Mouse (Mus musculus) monocyte, adult 2 months (primary cell): ENCODE measurements around the gene Ube2v1.

Experiments
- DNase-seq, 2 experiments: peaks; one replicate each; pipeline ENCODE4 v3.0.0; 2022; ENCODE audit warnings: low spot score in 2 of 2, low read depth in 1 of 2

Ube2v1 gene

DNA sequence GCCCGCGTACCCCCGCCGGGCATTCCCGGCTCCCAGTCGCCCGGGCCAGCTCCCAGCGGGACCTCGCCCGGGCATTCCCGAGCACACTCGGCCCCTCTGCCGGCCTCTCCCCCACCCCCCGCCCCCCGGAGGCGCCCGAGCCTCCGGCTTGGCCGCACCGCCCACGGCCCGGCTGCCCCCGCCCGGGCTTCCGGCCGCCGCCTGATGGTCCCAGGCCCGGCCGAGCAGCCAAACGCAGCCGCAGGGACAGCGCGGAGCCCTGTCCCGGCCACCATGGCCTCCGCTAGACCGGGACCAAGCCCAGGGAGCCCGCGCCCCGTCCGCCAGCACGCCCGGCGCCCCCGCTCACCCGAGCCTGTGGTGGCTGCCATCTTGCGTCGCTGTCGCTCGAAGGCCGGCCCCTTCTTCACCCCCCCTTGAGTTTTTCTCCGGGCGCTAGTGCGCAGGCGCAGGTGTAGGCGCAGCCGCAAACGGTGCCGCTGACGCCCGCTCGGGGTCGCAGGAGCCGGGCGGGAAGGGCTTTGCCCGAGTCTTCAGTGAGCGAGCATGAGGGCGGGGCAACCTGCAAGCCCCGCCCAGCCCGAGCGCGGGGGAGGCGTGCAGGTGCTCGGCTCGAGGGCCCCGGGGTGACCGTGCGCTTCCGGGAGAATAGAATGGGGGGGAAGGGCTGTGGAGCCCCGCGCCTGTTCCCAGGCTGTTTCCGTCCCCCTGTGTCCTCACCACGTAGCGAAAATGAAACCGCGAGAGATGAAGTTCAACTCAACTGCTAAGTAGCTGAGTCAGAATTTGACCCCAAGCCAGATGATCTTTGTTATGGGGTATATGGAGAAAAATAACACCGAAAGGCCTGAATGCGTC is at the start of gene Ube2v1:
Gene Ube2v1, minus strand, starts transcription at position 505 of the 858 bp plus-strand sequence.
- peak; percentile 92 to 97 for DNase-seq

DNA sequence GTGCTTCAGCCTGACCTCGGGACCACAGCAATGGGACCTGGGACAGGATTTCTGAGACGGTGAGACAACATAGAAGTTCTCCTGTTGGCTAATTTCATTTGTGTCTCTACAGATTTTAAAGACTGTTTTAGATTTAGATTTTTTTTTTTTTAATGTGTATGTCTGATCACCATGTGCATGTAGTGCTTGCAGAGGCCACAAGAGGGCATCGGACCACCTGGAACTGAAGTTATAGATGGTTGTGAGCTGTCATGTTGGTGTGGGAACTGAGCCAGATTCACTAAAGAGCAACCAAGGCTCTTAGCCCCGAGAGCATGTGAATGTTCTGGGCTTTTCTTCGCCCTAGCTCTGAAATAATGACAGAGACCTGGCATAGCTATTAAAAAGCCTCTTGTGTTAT is 48.8 kb upstream of the Ube2v1 start:
- DNase-seq = peak in 1 of 2 experiments; percentile 63

DNA sequence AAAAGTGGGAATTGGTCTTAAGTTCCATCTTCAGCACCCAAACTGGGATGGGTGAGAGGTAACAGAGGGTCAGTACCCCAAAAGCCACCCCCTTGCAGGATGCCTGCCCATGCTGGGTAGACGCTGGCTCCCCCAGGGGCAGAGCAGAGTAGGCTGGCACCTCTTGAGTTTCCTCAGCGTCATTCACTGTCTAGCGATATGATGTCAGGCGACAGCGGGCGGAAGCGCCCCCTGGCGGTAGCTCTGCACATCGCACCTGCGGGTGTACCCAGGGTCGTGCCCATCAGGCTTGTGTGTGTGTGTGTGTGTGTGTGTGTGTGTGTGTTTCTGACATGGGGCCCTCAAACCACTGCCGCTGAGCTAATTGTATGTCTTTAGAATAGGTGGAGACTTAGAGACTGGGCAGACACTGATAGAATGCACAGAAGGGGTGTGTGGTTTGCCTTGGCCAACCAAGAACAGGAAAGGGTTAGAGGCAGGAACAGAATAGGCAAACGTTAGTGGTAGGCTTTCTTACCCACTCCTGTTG is 48.1 kb upstream of the Ube2v1 start:
- peak in 1 of 2 experiments; percentile 78 for DNase-seq

DNA sequence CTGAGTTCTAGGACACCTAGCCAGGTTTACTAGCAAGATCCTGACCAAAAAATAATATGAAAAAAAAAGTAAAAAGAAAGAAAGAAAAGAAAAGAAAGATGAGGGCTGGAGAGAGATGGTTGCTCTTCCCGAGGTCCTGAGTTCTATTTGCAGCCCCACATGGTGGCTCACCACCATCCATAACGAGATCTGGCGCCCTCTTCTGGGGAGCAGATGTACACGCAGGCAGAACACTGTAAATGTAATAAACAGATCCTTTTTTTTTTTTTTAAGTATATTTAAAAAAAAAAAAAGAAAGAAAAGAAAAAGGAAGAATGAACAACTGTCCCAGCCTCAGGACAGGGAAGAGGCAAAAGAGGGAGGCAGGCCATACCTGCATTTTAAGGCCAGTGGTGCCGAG is 46.7 kb upstream of the Ube2v1 start:
- DNase-seq = no peak

DNA sequence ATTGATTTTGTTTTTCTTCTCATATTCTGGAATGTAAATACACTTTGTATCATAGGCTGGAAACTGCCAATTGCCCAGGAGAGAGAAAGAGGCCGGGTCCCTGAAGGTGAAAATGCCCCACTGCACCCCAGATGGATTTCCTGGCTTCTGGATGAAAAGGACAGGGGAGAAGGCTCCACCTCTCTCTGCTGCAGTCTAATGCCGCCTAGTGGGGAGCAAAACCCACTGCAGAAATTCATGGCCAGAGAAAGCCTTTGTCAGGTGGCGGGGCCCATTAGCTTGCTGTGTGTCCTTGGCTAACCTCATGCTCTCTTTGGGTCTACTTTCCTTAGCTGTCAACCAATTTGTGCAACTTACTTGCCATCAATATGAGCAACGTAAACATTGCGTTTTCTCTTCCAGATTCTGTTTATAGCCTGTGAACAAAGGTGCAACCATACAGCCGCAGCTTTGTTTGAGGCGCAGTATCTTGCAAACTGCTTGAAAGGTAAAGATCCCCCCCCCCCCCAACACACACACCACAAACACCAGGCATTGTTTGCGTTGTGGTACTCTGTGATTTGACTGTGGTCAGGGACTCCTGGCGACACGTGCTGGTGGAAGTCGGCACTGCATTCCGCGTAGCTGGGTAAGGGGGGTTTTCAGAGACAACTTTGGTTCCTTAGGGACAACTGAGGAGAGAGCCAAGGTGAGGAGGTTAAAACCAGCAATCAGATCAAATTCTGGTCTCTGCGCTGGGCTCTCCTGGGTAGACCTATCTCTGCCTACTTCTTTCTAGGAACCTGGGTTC is 43.4 kb upstream of the Ube2v1 start:
- DNase-seq = no peak

DNA sequence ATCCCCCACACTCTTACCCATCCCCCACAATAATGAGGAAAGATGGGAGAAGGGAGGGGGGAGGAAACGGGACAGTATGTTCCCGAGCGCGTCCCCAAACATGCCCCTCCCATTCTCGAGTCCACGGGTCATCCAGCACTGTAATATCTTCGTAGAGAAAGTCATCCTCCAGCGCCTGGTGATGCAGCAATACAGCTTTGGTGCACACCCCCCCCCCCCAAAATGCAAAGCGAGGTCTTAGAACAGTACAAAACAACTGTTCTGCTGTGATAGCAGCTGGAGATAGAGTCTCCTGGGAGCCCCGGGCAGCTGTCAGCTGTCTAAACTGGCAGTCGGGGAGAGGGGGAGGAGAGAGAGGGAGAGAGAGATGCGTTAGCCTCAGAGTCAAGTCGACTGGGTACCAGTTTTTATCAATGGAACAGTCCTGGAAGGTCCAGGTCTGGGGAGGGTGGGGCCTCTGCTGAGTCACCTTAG is 40.4 kb upstream of the Ube2v1 start:
- no peak for DNase-seq

DNA sequence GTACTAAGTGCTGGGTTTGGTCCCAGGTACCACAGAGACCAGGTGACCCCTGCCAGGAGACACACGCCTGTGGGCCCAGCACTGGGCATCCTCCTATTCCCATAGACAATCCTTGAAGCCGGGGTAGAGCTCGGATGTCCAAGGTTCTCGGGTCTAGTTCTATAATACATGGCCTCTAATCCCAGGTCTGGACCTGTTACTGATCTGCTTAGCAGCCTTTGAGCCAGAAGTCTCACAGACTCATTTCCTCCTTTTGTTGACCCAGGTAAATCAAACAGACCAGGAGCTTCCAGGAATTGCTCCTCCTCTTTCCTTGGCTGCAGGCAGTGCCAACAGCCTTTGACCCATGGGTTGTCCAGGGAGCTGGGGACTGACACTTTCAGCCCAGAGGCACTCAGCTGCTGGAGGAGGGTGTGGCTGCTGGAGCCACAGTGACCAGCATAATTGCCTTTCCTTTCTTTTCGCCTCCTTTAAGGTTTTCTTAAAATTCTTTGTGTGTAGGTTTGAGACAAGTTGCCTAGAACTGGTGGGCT is 39.3 kb upstream of the Ube2v1 start:
- no peak for DNase-seq

DNA sequence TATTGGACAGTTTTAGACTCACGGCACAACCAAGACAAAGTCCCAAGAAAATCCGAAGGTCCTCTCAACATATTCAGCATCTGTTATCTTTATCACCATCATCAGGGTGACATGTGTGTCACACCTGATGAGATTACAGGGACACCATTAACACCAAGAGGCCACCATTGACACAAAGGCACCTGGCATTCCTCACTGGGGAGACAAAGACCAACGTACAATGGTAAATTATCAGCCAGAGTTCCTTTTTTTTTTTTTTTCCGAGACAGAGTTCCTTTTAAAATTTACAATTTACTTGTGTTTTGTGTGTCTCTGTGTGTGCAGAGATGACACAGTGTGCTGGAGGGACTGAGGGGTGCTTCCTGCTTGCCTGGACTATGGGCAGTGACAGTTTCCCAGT is 37.5 kb upstream of the Ube2v1 start:
- DNase-seq = no peak

DNA sequence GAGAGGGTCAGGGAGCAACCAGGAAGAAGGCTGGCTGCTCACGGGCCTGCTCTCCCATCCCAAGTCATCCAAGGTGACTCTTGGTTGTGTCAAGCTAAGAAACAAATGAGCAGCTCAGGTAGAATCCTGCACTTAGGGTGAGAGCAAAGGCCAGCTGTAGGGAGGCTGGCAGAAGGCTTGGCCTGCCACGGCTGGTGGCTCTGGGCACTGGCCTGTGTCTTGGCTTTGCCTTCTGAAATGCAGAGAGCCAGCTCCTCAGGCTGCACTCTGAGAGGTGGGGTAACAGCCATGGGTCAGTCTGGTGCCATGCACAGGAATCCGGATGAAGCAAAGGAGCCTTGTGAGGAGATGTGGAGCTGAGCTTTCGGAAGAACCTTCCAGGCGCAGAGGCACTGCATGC is 36.5 kb upstream of the Ube2v1 start:
- DNase-seq = no peak

DNA sequence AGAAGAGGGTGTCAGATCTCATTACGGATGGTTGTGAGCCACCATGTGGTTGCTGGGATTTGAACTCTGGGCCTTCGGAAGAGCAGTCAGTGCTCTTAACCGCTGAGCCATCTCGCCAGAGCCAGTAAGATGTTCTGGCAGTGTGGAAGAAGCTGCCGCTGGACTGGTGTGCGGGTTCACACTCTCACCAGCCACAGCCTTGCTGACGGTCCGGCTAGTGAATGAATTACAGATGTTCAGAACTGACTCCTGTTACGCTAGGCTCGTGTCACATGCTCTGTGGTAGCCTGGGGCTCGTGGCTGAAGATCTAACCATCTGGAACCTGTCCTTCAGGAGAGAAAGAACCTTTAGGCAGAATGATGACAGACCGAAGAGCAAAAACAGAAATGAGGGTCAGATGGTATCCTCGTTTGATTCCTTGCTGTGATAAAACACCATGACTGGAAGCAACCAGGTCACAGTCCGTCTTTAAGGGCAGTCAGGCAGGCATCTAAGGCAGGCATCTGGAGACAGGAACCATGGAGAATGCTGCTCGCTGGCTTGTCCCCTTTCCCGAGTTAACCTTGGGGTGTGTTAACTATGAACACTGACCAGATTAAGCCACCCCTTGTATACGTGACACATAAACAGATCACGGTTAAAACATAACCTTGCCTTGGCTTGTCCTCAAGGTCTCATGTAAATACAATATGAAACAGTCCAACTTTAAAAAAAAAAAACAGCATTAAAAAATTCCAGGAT is 34.2 kb upstream of the Ube2v1 start:
- DNase-seq = no peak

DNA sequence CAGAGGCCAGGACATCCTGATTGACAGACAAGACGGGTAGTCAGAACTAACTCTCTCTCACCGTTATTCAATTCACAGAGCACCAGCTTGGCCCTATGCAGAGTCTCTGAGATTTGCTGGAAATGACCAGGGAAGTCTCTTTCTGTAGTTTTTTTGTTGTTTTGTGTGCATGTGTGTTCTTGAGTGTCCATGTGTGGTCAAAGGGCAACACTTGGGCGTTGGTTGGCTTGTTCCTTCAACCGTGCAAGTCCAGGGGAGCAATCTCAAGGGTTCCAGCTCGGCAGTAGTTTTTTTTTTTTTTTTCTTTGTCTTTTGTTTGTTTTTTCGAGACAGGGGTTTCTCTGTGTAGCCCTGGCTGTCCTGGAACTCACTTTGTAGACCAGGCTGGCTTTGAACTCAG is 30.8 kb upstream of the Ube2v1 start:
- no peak for DNase-seq

DNA sequence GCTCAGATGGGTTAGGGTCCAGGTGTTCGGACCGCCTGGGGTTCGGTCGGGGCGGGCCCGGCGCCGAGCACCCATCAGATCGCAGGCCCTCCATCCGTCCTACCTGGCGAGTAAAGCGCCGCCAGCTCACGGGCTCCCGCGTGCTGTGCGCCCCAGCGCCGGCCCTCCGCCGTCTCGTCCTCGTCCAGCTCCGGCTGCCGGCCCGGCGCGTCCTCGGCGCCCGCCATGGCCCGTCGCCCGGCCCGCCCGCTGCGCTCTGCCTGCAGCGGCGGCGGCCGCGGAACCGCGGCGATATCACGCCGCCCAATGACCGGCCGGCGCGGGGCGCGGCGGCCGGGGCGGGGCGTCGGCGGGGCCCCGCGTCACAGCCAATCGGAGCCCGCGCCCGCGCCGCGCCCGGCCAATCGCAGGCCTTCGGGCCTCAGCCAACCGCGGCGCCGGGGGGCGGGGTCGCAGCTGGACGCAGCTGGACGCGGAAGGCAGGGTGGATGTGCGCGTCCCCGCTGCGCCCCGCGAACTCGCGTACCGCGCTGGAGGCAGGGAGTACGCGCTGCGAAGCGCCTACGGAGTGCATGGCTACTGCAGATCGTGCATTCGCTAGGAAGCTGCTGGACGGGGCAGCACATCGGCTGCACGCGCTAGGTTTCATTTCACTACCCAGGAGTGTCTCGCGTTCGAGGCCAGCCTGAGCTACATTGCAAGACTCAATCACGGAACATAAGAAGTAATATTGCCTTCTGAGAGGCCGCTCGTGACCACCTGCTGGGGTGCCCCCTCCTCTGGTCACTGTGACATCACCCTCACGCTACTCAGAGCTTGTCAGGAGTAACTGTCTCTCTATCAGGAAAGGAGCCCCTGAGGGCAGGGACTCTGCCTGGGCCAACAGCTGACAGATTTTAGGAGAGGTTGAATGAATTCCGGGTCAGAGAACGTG is 29.6 kb upstream of the Ube2v1 start, which contains the start of gene Gm20431:
Gene Gm20431, minus strand, starts transcription at position 227 of the 934 bp plus-strand sequence.
- peak; percentile 71 to 86 for DNase-seq

DNA sequence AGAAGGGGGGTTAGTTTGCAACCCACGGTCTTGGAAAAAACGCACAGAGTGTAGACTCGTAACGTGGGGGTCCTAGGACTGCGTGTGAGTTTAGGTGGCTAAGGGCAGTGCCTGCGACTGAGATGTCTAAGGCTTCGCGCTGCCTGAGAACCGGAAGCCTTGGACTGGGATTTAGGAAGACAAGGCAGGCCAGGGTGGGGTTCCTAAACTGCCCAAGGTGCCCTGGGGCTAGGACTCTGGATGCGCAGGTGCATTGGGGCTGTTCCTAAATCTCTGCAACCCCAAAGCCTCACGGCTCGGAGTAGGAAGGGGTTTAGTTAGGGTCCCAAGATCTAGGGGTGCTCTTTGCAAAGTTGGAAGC is 28.7 kb upstream of the Ube2v1 start:
- no peak for DNase-seq

DNA sequence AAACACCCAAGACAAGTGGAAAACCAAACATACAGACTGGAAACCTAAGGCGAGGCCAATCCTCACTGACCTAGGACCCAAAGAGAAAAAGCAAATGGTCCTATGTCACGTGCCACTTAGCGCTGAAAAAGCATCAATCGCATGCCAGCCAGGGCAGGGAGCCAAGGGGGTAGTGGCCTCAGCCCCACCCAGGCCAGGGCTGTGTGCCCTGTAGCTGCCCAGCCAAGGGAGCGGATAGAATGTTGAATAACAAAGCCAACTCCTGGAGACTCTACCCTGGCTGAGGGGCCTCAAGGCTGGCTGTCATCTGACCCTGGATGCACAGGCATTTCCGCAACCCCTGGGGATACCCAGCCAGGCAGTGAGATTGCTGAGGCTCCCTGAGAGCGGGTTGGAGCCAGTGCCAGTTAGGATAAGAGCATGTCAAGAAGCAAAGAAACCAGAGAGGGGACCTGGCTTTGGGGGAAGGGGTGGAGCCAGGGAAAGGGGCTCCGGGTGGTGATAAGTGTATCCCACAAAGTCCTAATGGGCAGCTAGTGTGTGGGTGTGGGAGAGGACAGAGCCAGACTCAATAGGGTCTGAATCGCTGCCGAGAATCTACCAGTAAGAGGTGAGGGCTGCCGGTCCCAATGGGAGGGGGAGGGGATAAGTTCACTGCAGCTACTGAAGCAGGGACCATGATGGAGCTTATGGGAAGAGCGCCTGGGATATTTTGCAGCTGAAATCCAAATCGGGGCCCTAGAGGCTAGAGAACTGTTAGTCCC is 28.1 kb upstream of the Ube2v1 start:
- DNase-seq = no peak

DNA sequence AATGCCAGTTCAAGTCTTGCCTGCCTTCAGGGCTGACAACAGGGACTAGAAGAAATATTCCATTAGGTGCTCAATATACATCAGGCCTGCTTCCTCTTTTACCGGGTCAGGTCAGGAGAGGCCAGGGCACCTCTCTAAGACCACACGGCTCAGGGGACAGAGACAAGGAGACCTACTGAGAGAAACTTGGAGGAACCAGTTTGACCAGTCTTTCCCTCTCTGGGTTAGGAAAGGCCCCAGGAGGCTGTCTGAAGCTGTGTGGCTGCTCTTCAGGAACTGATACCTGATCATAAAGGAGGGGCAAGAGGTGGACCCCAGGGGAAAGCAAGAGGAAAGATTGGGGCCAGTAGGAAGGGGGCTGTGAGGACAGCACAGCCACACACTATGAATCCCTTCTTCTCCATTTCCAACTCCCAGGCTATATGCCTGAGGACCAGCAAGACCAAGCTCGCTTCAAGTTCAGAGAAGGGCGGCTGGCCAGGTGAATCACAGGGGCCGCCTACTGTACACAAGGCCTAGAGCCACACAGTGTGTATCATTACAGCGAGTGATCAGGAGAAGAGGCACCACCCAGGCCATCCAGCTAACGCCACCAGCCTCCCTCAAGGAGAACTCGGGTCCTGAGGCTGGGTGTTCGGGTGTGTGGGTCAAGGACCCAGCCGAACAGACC is 27.4 kb upstream of the Ube2v1 start:
- no peak for DNase-seq

DNA sequence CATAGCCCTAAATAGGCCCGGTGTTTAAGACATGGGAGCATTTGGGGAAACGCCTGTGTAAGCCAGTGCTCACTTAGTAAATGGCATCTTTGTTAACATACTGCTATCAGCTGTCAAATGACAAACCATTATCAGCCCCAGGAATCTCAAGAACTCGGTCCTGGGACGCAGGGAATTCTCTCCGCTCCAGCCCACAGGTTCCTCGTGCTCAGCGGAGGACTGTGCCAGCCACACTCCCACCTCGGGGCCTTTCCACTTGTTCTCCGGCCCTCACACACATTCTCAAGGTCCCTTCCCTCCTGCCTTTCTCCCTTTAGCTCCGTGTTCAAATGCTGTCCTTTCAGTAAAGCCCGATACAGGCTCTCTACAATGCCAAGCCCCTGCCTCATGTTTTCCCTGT is 26.8 kb upstream of the Ube2v1 start:
- no peak for DNase-seq

DNA sequence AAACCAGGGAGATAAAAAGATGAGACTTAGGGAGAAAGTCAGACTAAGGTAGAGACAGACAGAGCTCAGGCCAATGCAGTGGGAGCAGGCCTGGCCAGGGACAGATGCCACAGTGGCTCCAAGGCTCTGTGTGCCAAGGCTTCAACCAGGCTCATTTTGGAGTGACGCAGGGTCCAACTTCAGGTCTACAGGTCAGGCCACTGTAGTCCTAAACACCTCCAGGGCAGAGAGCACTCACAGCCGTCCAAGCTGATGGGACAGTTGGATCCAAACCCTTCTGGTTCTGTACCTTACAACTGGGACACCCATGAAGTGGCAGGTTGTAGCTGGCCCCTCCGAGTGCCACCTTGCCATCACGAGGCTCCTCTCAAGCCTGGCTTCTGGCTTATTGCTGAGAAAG is 26.1 kb upstream of the Ube2v1 start:
- no peak for DNase-seq

DNA sequence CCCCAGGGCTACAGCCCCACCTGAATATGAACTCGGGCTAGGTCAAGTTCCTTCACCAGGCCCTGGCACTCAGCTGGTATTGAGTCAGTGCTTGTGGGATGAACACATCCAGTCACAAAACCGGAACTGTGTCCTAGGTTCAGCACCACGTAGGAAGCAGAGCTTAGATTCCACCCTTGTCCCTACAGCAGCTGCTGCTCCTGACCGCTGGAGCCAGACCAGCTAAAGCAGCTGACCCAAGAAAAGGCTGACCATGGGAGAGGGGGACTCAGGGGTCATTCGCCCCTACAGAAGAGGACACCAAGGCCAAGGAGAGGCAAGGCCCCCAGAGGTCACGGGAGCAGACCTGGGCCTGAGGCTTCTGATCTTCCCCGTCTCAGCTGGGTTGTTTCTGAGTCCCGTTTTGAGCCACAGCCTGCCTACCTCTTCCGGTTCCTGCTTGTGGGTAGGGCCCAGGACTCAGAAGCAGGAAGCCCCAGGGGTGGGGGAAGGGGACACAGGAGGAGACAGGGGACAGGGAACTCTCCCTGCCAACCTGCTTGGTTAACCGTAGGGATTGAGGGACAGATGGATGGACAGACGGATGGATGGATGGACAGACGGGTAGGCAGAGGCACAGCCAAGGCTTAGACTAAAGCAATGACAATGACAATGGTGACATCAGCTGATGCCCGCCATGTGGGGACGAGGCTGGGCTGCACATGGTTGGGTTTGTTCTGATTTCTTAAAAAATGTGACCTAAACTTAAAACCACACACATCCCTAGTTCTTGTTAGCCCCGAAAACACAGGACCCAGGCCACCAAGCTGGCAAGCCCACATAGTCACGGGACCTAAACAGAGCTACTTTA is 25.0 kb upstream of the Ube2v1 start:
- peak; percentile 82 to 87 for DNase-seq
